Mouse (Mus musculus): Measurements from ENCODE around the gene Faap100. TPM values are rescaled to one million over a fixed set of nuclear protein-coding genes. Genes with fewer than 3 reads are reported as not detected.

The Faap100 gene
- total and polyA plus RNA-seq, 2 experiments from 2014 or later, result 28.6 to 70.5 TPM

- WGBS, result 15% methylated on average over 10 of the region's 10 CpGs
- no peaks in the 10 kb centered on the region; the same call in 1 of the 2 replicates for H3K27me3 ChIP-seq (ENCODE audit: control insufficient read depth, insufficient read depth, low read length)
- no peak overlapping the region for H3K4me2 ChIP-seq (ENCODE audit: low read depth, low read length)
- H3K4me1 ChIP-seq (ENCODE audit: control insufficient read depth, insufficient read depth), result peaks cover 38% of the 10 kb centered on the region
- TF ChIP-seq CTCF (IDR thresholded peaks at IDR 0.05; ENCODE audit: low read depth) (no peak), EP300 (IDR thresholded peaks at IDR 0.05; ENCODE audit: low read depth) (no peak)
- H3K9me3 ChIP-seq (replicated peaks; ENCODE audit: control insufficient read depth, low read length), result no peaks in the 10 kb centered on the region
- H3K9ac ChIP-seq (replicated peaks; ENCODE audit: low read depth, low read length), result peak overlapping the region; percentile 15; the same call in 1 of the 2 replicates
- no peaks in the 10 kb centered on the region for H3K36me3 ChIP-seq (replicated peaks; ENCODE audit: control insufficient read depth, insufficient read depth, low read length)
- H3K4me3 ChIP-seq (ENCODE audit: low read depth, low read length), result no peak overlapping the region
- H3K27ac ChIP-seq (ENCODE audit: low read depth), result peak overlapping the region; percentile 5
- ATAC-seq (ENCODE audit: insufficient read depth, low read depth), result peak; percentile 5; the same call in 1 of the 2 replicates
- DNase-seq (ENCODE audit: low spot score), result peak; percentile 50
Measured at GRCm38 (mm10) chr11:120357791-120358401, 20.7 kb downstream of the Faap100 start.

- no peaks in the 10 kb centered on the region for H3K9me3 ChIP-seq (replicated peaks; ENCODE audit: control insufficient read depth, low read length)
- ATAC-seq (ENCODE audit: insufficient read depth, low read depth), result no peak
- H3K4me2 ChIP-seq (ENCODE audit: low read depth, low read length), result no peak overlapping the region
- H3K27me3 ChIP-seq (ENCODE audit: control insufficient read depth, insufficient read depth, low read length), result no peaks in the 10 kb centered on the region; the same call in 1 of the 2 replicates
- H3K4me1 ChIP-seq (ENCODE audit: control insufficient read depth, insufficient read depth), result peaks cover 43% of the 10 kb centered on the region
- no peak overlapping the region for H3K27ac ChIP-seq (ENCODE audit: low read depth)
- TF ChIP-seq CTCF (IDR thresholded peaks at IDR 0.05; ENCODE audit: low read depth), result no peak
- no peak for TF ChIP-seq EP300 (IDR thresholded peaks at IDR 0.05; ENCODE audit: low read depth)
- 91% methylated on average over 4 of the region's 4 CpGs for WGBS
- DNase-seq (ENCODE audit: low spot score), result no peak
- no peak overlapping the region for H3K9ac ChIP-seq (replicated peaks; ENCODE audit: low read depth, low read length)
- H3K36me3 ChIP-seq (replicated peaks; ENCODE audit: control insufficient read depth, insufficient read depth, low read length), result no peaks in the 10 kb centered on the region
- no peak overlapping the region for H3K4me3 ChIP-seq (ENCODE audit: low read depth, low read length)
Measured at GRCm38 (mm10) chr11:120356900-120357299, 21.7 kb downstream of the Faap100 start.

GRCm38 (mm10) chr11:120356319-120356840 lies 22.2 kb downstream of the Faap100 start:
- WGBS, result 79% methylated on average over 15 of the region's 15 CpGs
- H3K9me3 ChIP-seq (replicated peaks; ENCODE audit: control insufficient read depth, low read length), result no peaks in the 10 kb centered on the region

GRCm38 (mm10) chr11:120355277-120356039 lies 23.1 kb downstream of the Faap100 start:
- no peaks in the 10 kb centered on the region for H3K27me3 ChIP-seq (ENCODE audit: control insufficient read depth, insufficient read depth, low read length)
- no peak for ATAC-seq (ENCODE audit: insufficient read depth, low read depth)
- H3K9ac ChIP-seq (replicated peaks; ENCODE audit: low read depth, low read length), result no peak overlapping the region
- TF ChIP-seq EP300 (IDR thresholded peaks at IDR 0.05; ENCODE audit: low read depth) (no peak), CTCF (IDR thresholded peaks at IDR 0.05; ENCODE audit: low read depth) (no peak)
- no peak for DNase-seq (ENCODE audit: low spot score)
- H3K4me3 ChIP-seq (ENCODE audit: low read depth, low read length), result no peak overlapping the region
- 0 out of 2 replicates have a peak overlapping the region, but pooled peaks have one; percentile 18 for H3K27ac ChIP-seq (ENCODE audit: low read depth)
- no peaks in the 10 kb centered on the region for H3K36me3 ChIP-seq (replicated peaks; ENCODE audit: control insufficient read depth, insufficient read depth, low read length)
- WGBS, result 44% methylated on average over 5 of the region's 5 CpGs
- H3K4me2 ChIP-seq (ENCODE audit: low read depth, low read length), result no peak overlapping the region
- H3K9me3 ChIP-seq (replicated peaks; ENCODE audit: control insufficient read depth, low read length), result no peaks in the 10 kb centered on the region
- peaks cover 52% of the 10 kb centered on the region for H3K4me1 ChIP-seq (ENCODE audit: control insufficient read depth, insufficient read depth)

More at GRCm38 (mm10) chr11:120356319-120356840, 22.2 kb downstream of the Faap100 start:
- Histone ChIP-seq H3K27me3 (ENCODE audit: control insufficient read depth, insufficient read depth, low read length) (no peaks in the 10 kb centered on the region), H3K4me1 (ENCODE audit: control insufficient read depth, insufficient read depth) (peaks cover 43% of the 10 kb centered on the region), H3K9ac (replicated peaks; ENCODE audit: low read depth, low read length) (no peak overlapping the region), H3K36me3 (replicated peaks; ENCODE audit: control insufficient read depth, insufficient read depth, low read length) (no peaks in the 10 kb centered on the region), H3K27ac (ENCODE audit: low read depth) (no peak overlapping the region), H3K4me3 (ENCODE audit: low read depth, low read length) (no peak overlapping the region), H3K4me2 (ENCODE audit: low read depth, low read length) (no peak overlapping the region)
- ATAC-seq (ENCODE audit: insufficient read depth, low read depth) (no peak), DNase-seq (ENCODE audit: low spot score) (no peak)
- TF ChIP-seq EP300 (IDR thresholded peaks at IDR 0.05; ENCODE audit: low read depth) (no peak), CTCF (IDR thresholded peaks at IDR 0.05; ENCODE audit: low read depth) (no peak; the same call in 1 of the 2 replicates)

GRCm38 (mm10) chr11:120354304-120355276 lies 24.0 kb downstream of the Faap100 start:
- Histone ChIP-seq H3K36me3 (replicated peaks; ENCODE audit: control insufficient read depth, insufficient read depth, low read length) (no peaks in the 10 kb centered on the region), H3K27me3 (ENCODE audit: control insufficient read depth, insufficient read depth, low read length) (no peaks in the 10 kb centered on the region), H3K9ac (replicated peaks; ENCODE audit: low read depth, low read length) (no peak overlapping the region), H3K4me1 (ENCODE audit: control insufficient read depth, insufficient read depth) (peaks cover 44% of the 10 kb centered on the region), H3K9me3 (replicated peaks; ENCODE audit: control insufficient read depth, low read length) (no peaks in the 10 kb centered on the region), H3K4me3 (ENCODE audit: low read depth, low read length) (no peak overlapping the region), H3K4me2 (ENCODE audit: low read depth, low read length) (no peak overlapping the region), H3K27ac (ENCODE audit: low read depth) (peak overlapping the region; percentile 36; the same call in 1 of the 2 replicates)
- ATAC-seq (ENCODE audit: insufficient read depth, low read depth), result no peak
- DNase-seq (ENCODE audit: low spot score), result peak; percentile 4
- 75% methylated on average over 17 of the region's 17 CpGs for WGBS
- no peak for TF ChIP-seq CTCF (IDR thresholded peaks at IDR 0.05; ENCODE audit: low read depth)
- no peak for TF ChIP-seq EP300 (IDR thresholded peaks at IDR 0.05; ENCODE audit: low read depth)

Data from heart, postnatal 0 days (tissue).